In genomic region chr13:45807593-45808043, GRCm38 (mm10) we compare ENCODE assay signal across 9 mouse cellular contexts.
DNase-seq lines count a peak whose midpoint lies in the region; ATAC-seq and TF ChIP-seq lines count a peak whose summit lies in the region.
"Had no signal": no experiment of that assay in that cellular context is flagged by ENCODE, and none has a peak within 500 bp of the region (broad histone marks: within the 10 kb centered on the region; RNA-seq: fewer than 3 reads in every experiment).

No protein-coding gene starts in this region.

- peaks cover 3% of the 10 kb centered on the region; the same call in 1 of the 2 replicates for H3K4me1 ChIP-seq in kidney, postnatal 0 days (replicated peaks; ENCODE audit: insufficient read depth, low read length)
- H3K4me1 ChIP-seq in embryonic facial prominence, embryonic 12.5 days: peaks cover 34% of the 10 kb centered on the region
- peaks cover 45% of the 10 kb centered on the region for H3K4me1 ChIP-seq in hindbrain, embryonic 10.5 days (replicated peaks)
- peaks cover 7% of the 10 kb centered on the region; the same call in 1 of the 2 replicates for H3K4me1 ChIP-seq in limb, embryonic 15.5 days

- peak; percentile 71 for TF ChIP-seq CTCF in kidney, postnatal 0 days (IDR thresholded peaks at IDR 0.05; ENCODE audit: low read depth)

- no peak overlapping the region for H3K27ac ChIP-seq in kidney, postnatal 0 days
- no peak overlapping the region for H3K27ac ChIP-seq in embryonic facial prominence, embryonic 12.5 days
- H3K27ac ChIP-seq in hindbrain, embryonic 10.5 days: no peak overlapping the region
- H3K27ac ChIP-seq in limb, embryonic 15.5 days: no peak overlapping the region

- no peaks in the 10 kb centered on the region for H3K36me3 ChIP-seq in kidney, postnatal 0 days (ENCODE audit: insufficient read depth, low read length)
- no peaks in the 10 kb centered on the region for H3K36me3 ChIP-seq in embryonic facial prominence, embryonic 12.5 days
- H3K36me3 ChIP-seq in hindbrain, embryonic 10.5 days: no peaks in the 10 kb centered on the region
- H3K36me3 ChIP-seq in limb, embryonic 15.5 days: no peaks in the 10 kb centered on the region

- peak; percentile 55 for DNase-seq in kidney, postnatal 0 days (ENCODE audit: low spot score)
- DNase-seq in kidney, postnatal 14 days: no peak
- peak; percentile 73 for DNase-seq in adrenal gland, postnatal 14 days
- peak; percentile 49 for DNase-seq in hindbrain, embryonic 10.5 days (ENCODE audit: low spot score)
- peak; percentile 83 for DNase-seq in retina, embryonic 14.5 days (ENCODE audit: low spot score)
- DNase-seq in urinary bladder, postnatal 36 days (ENCODE audit: low spot score in 2 of 2): no peak

- no peak overlapping the region for H3K4me2 ChIP-seq in kidney, postnatal 0 days (ENCODE audit: low read length)
- peak overlapping the region; percentile 45 for H3K4me2 ChIP-seq in embryonic facial prominence, embryonic 12.5 days (replicated peaks)
- H3K4me2 ChIP-seq in limb, embryonic 15.5 days: 0 out of 2 replicates have a peak overlapping the region, but pooled peaks have one; percentile 19

- ATAC-seq in kidney, postnatal 0 days (replicated peaks; ENCODE audit: low FRiP score, low read depth): no peak
- no peak for ATAC-seq in embryonic facial prominence, embryonic 12.5 days (ENCODE audit: insufficient number of reproducible peaks, insufficient read depth, low FRiP score, low TSS enrichment)
- no peak for ATAC-seq in limb, embryonic 15.5 days (ENCODE audit: insufficient number of reproducible peaks, low FRiP score, low TSS enrichment, low read depth)

- 71% methylated on average over 18 of the region's 18 CpGs for WGBS in kidney, postnatal 0 days
- WGBS in embryonic facial prominence, embryonic 12.5 days: 30% methylated on average over 18 of the region's 18 CpGs
- WGBS in hindbrain, embryonic 10.5 days: 48% methylated on average over 18 of the region's 18 CpGs
- WGBS in limb, embryonic 15.5 days: 55% methylated on average over 18 of the region's 18 CpGs

- no peak overlapping the region for H3K9ac ChIP-seq in kidney, postnatal 0 days (ENCODE audit: low read depth, low read length)
- no peak overlapping the region for H3K9ac ChIP-seq in embryonic facial prominence, embryonic 12.5 days
- H3K9ac ChIP-seq in limb, embryonic 15.5 days: no peak overlapping the region

- no peak overlapping the region for H3K4me3 ChIP-seq in kidney, postnatal 0 days (replicated peaks; ENCODE audit: low read depth, low read length)
- H3K4me3 ChIP-seq in embryonic facial prominence, embryonic 12.5 days: peak overlapping the region; percentile 20; the same call in 1 of the 2 replicates
- peak overlapping the region; percentile 27 for H3K4me3 ChIP-seq in hindbrain, embryonic 10.5 days
- no peak overlapping the region for H3K4me3 ChIP-seq in limb, embryonic 15.5 days
- H3K4me3 ChIP-seq: erythroblast, embryonic 14.5 days had no signal

- no peaks in the 10 kb centered on the region for H3K9me3 ChIP-seq in kidney, postnatal 0 days (replicated peaks; ENCODE audit: low read length)
- H3K9me3 ChIP-seq in embryonic facial prominence, embryonic 12.5 days: no peaks in the 10 kb centered on the region
- no peaks in the 10 kb centered on the region for H3K9me3 ChIP-seq in hindbrain, embryonic 10.5 days
- H3K9me3 ChIP-seq in limb, embryonic 15.5 days: no peaks in the 10 kb centered on the region

- H3K27me3 ChIP-seq in kidney, postnatal 0 days (ENCODE audit: insufficient read depth, low read length): no peaks in the 10 kb centered on the region
- H3K27me3 ChIP-seq in embryonic facial prominence, embryonic 12.5 days: no peaks in the 10 kb centered on the region
- H3K27me3 ChIP-seq in hindbrain, embryonic 10.5 days (ENCODE audit: insufficient read depth, poor library complexity, severe bottlenecking): peaks cover 19% of the 10 kb centered on the region
- no peaks in the 10 kb centered on the region for H3K27me3 ChIP-seq in limb, embryonic 15.5 days

Comparison
In these comparisons a context has a peak if more than half of its experiments do, and no peak if none do; other contexts are left out.
1. DNase-seq: peak in kidney, postnatal 0 days (single experiment), adrenal gland, postnatal 14 days (single experiment), hindbrain, embryonic 10.5 days (single experiment) and retina, embryonic 14.5 days (single experiment); none in kidney, postnatal 14 days (single experiment) and urinary bladder, postnatal 36 days (0 of 2).
2. H3K4me3 ChIP-seq: peak in embryonic facial prominence, embryonic 12.5 days (single experiment) and hindbrain, embryonic 10.5 days (single experiment); none in kidney, postnatal 0 days (single experiment) and limb, embryonic 15.5 days (single experiment).